ENCODE assay signal across 24 mouse cellular contexts in genomic region chr7:49869656-49870055, GRCm38 (mm10). TPM values are rescaled to one million over a fixed set of nuclear protein-coding genes. Genes with fewer than 3 reads are reported as not detected.
DNase-seq lines count a peak whose midpoint lies in the region; ATAC-seq lines count a peak whose summit lies in the region.
"Had no signal": no experiment of that assay in that cellular context is flagged by ENCODE, and none has a peak within 500 bp of the region (broad histone marks: within the 10 kb centered on the region; RNA-seq: fewer than 3 reads in every experiment).

No protein-coding gene starts in this region.

- no peaks in the 10 kb centered on the region for H3K36me3 ChIP-seq in midbrain, embryonic 15.5 days (replicated peaks)
- H3K36me3 ChIP-seq in midbrain, embryonic 11.5 days (ENCODE audit: control insufficient read depth, insufficient read depth, low read length): no peaks in the 10 kb centered on the region
- H3K36me3 ChIP-seq in hindbrain, embryonic 14.5 days (replicated peaks; ENCODE audit: control insufficient read depth, insufficient read depth): no peaks in the 10 kb centered on the region
- no peaks in the 10 kb centered on the region for H3K36me3 ChIP-seq in neural tube, embryonic 15.5 days
- H3K36me3 ChIP-seq: forebrain, embryonic 12.5 days; kidney, embryonic 15.5 days; limb, embryonic 12.5 days; liver, embryonic 12.5 days had no signal

- H3K27me3 ChIP-seq in midbrain, embryonic 15.5 days (replicated peaks): no peaks in the 10 kb centered on the region
- no peaks in the 10 kb centered on the region for H3K27me3 ChIP-seq in midbrain, embryonic 11.5 days (ENCODE audit: control insufficient read depth, insufficient read depth, low read length)
- H3K27me3 ChIP-seq in hindbrain, embryonic 14.5 days (ENCODE audit: control insufficient read depth, insufficient read depth, low read length): no peaks in the 10 kb centered on the region
- no peaks in the 10 kb centered on the region for H3K27me3 ChIP-seq in neural tube, embryonic 15.5 days (replicated peaks)
- H3K27me3 ChIP-seq: forebrain, embryonic 12.5 days; kidney, embryonic 15.5 days; limb, embryonic 12.5 days; liver, embryonic 12.5 days had no signal

- no peak overlapping the region for H3K4me2 ChIP-seq in midbrain, embryonic 15.5 days
- H3K4me2 ChIP-seq in midbrain, embryonic 11.5 days: no peak overlapping the region
- H3K4me2 ChIP-seq in hindbrain, embryonic 14.5 days (replicated peaks): no peak overlapping the region
- H3K4me2 ChIP-seq in neural tube, embryonic 15.5 days: no peak overlapping the region
- H3K4me2 ChIP-seq: forebrain, embryonic 12.5 days; kidney, embryonic 15.5 days; limb, embryonic 12.5 days; liver, embryonic 12.5 days; lung, embryonic 14.5 days had no signal

- H3K9ac ChIP-seq in midbrain, embryonic 15.5 days: no peak overlapping the region
- H3K9ac ChIP-seq in midbrain, embryonic 11.5 days (ENCODE audit: low read length): no peak overlapping the region
- H3K9ac ChIP-seq in hindbrain, embryonic 14.5 days: no peak overlapping the region
- H3K9ac ChIP-seq in neural tube, embryonic 15.5 days (replicated peaks): no peak overlapping the region
- H3K9ac ChIP-seq: forebrain, embryonic 12.5 days; kidney, embryonic 15.5 days; limb, embryonic 12.5 days; liver, embryonic 12.5 days; lung, embryonic 14.5 days had no signal

- H3K27ac ChIP-seq in midbrain, embryonic 15.5 days: peak overlapping the region; percentile 47
- no peak overlapping the region for H3K27ac ChIP-seq in midbrain, embryonic 11.5 days (ENCODE audit: low read depth, low read length)
- H3K27ac ChIP-seq in hindbrain, embryonic 14.5 days: peak overlapping the region; percentile 73
- peak overlapping the region; percentile 60 for H3K27ac ChIP-seq in neural tube, embryonic 15.5 days (replicated peaks)
- H3K27ac ChIP-seq: forebrain, embryonic 12.5 days; kidney, embryonic 15.5 days; limb, embryonic 12.5 days; liver, embryonic 12.5 days had no signal

- no peak for DNase-seq in midbrain, embryonic 11.5 days (ENCODE audit: low spot score, missing footprints)
- DNase-seq in adrenal gland, adult 2 months: peak; percentile 55
- no peak for DNase-seq in hindbrain, embryonic 14.5 days (ENCODE audit: low spot score)
- no peak for DNase-seq in cerebellum, postnatal 14 days
- no peak for DNase-seq in ovary, postnatal 10 days (ENCODE audit: low spot score)
- DNase-seq: cerebellum, adult 18-20 months; gastrocnemius, postnatal 14 days; heart, adult 18-20 months; heart, postnatal 36 days; lung, embryonic 14.5 days; lung, postnatal 36 days had no signal

- no peak overlapping the region for H3K4me3 ChIP-seq in midbrain, embryonic 15.5 days
- H3K4me3 ChIP-seq in midbrain, embryonic 11.5 days (ENCODE audit: low read depth, low read length): no peak overlapping the region
- no peak overlapping the region for H3K4me3 ChIP-seq in hindbrain, embryonic 14.5 days (replicated peaks; ENCODE audit: low read length)
- H3K4me3 ChIP-seq in neural tube, embryonic 15.5 days (replicated peaks): no peak overlapping the region
- H3K4me3 ChIP-seq: forebrain, embryonic 12.5 days; kidney, embryonic 15.5 days; limb, embryonic 12.5 days; liver, embryonic 12.5 days had no signal

- H3K4me1 ChIP-seq in midbrain, embryonic 15.5 days: no peaks in the 10 kb centered on the region; the same call in 1 of the 2 replicates
- no peaks in the 10 kb centered on the region for H3K4me1 ChIP-seq in midbrain, embryonic 11.5 days (ENCODE audit: control insufficient read depth, insufficient read depth, low read length)
- H3K4me1 ChIP-seq in hindbrain, embryonic 14.5 days (replicated peaks; ENCODE audit: control insufficient read depth, insufficient read depth, low read length): peaks cover 12% of the 10 kb centered on the region; the same call in 1 of the 2 replicates
- H3K4me1 ChIP-seq in neural tube, embryonic 15.5 days: peaks cover 6% of the 10 kb centered on the region; the same call in 1 of the 2 replicates
- H3K4me1 ChIP-seq: forebrain, embryonic 12.5 days; kidney, embryonic 15.5 days; limb, embryonic 12.5 days; liver, embryonic 12.5 days had no signal

- 77% methylated on average over 5 of the region's 5 CpGs for WGBS in midbrain, embryonic 15.5 days
- 79% methylated on average over 5 of the region's 5 CpGs for WGBS in midbrain, embryonic 11.5 days
- WGBS in hindbrain, embryonic 14.5 days: 75% methylated on average over 5 of the region's 5 CpGs
- 76% methylated on average over 5 of the region's 5 CpGs for WGBS in neural tube, embryonic 15.5 days

- ATAC-seq in midbrain, embryonic 15.5 days (replicated peaks): no peak
- ATAC-seq in midbrain, embryonic 11.5 days (ENCODE audit: low FRiP score): no peak
- ATAC-seq in hindbrain, embryonic 14.5 days (ENCODE audit: low FRiP score): no peak
- ATAC-seq in neural tube, embryonic 15.5 days (ENCODE audit: low FRiP score): peak; percentile 16; the same call in 1 of the 2 replicates
- ATAC-seq in megakaryocyte-erythroid progenitor cell, adult 5-6 weeks (replicated peaks; ENCODE audit: low FRiP score, low TSS enrichment, poor library complexity, severe bottlenecking): no peak
- ATAC-seq: activated CD4-positive, CD25-positive, alpha-beta regulatory T cell, adult 4 months; intestine, embryonic 16.5 days; liver, embryonic 12.5 days had no signal

- H3K9me3 ChIP-seq in midbrain, embryonic 15.5 days: no peaks in the 10 kb centered on the region
- H3K9me3 ChIP-seq in midbrain, embryonic 11.5 days (ENCODE audit: control insufficient read depth, low read length): no peaks in the 10 kb centered on the region
- no peaks in the 10 kb centered on the region for H3K9me3 ChIP-seq in hindbrain, embryonic 14.5 days (ENCODE audit: control insufficient read depth, low read length)
- H3K9me3 ChIP-seq in neural tube, embryonic 15.5 days (replicated peaks): no peaks in the 10 kb centered on the region
- H3K9me3 ChIP-seq: forebrain, embryonic 12.5 days; kidney, embryonic 15.5 days; limb, embryonic 12.5 days; liver, embryonic 12.5 days had no signal

RNA-seq across cellular contexts. Expression of gene Slc6a5, which starts 40.3 kb away (rescaled TPM):
- polyA plus RNA-seq in midbrain, embryonic 15.5 days (2015; fragmentation: Nextera tagmentation; extraction: Ambion mirVana): 0.31 and 0.41 TPM in 2 replicates
- polyA plus RNA-seq in midbrain, embryonic 11.5 days (2014; fragmentation: Nextera tagmentation; extraction: Ambion mirVana): 0.07 TPM in 1 of 2 replicates, not detected in the other
- 1 to 10 TPM; 1.3 to 2.2 TPM for total RNA-seq in adrenal gland, adult 2 months (2021)
- 3.1 and 3.3 TPM in 2 replicates for polyA plus RNA-seq in adrenal gland, adult 2 months (2012; rRNA removed)
- polyA plus RNA-seq in hindbrain, embryonic 14.5 days (2014; fragmentation: Nextera tagmentation; extraction: Ambion mirVana): 11.8 and 14.2 TPM in 2 replicates
- polyA plus RNA-seq in neural tube, embryonic 15.5 days (2015; fragmentation: Nextera tagmentation; extraction: Ambion mirVana): 14.9 and 19.7 TPM in 2 replicates
- not detected in 2 replicates for total RNA-seq in megakaryocyte-erythroid progenitor cell, adult 5-6 weeks (2014; fragmentation: Nextera tagmentation)
- not detected in 2 replicates for total RNA-seq in megakaryocyte-erythroid progenitor cell, adult 5-6 weeks (2017)
- total RNA-seq: common myeloid progenitor, adult 5-6 weeks; gastrocnemius, postnatal 14 days; heart, adult 18-20 months; heart, postnatal 36 days had no signal
- polyA plus RNA-seq: activated CD4-positive, CD25-positive, alpha-beta regulatory T cell, adult 4 months; forebrain, embryonic 12.5 days; heart, embryonic 14.5 days; intestine, embryonic 16.5 days; large intestine, adult 2 months; limb, embryonic 12.5 days; liver, embryonic 12.5 days; lung, embryonic 14.5 days; small intestine, adult 2 months had no signal
